Mouse (Mus musculus) limb, embryonic 13.5 days (tissue): ENCODE data around the gene Ndufaf8. TPM values are rescaled to one million over a fixed set of nuclear protein-coding genes. Genes with fewer than 3 reads are reported as not detected.
A peak's percentile ranks its signal among the peaks of the same experiment; 100 is the strongest.

Experiments
- ATAC-seq: fragments of 200-750 bp; cut with Nextera tagmentation; 2 replicates; pipeline ENCODE4 v1.8.0; 2017; ENCODE audit warnings: low read depth, moderate number of reproducible peaks, moderate TSS enrichment; ENCODE audit not compliant: low FRiP score
- H3K27ac ChIP-seq: fragments of 300-500 bp; sonication (generic); 2 replicates; pipeline ENCODE4 v1.5.1; 2015; ENCODE audit warnings: inconsistent platforms, mild to moderate bottlenecking, moderate library complexity
- H3K27me3 ChIP-seq: fragments of 300-500 bp; sonication (generic); 2 replicates; pipeline ENCODE4 v1.6.1; 2015; ENCODE audit warnings: mild to moderate bottlenecking, inconsistent platforms
- H3K36me3 ChIP-seq: fragments of 300-500 bp; sonication (generic); 2 replicates; pipeline ENCODE4 v1.6.1; 2015; ENCODE audit warnings: inconsistent platforms, mild to moderate bottlenecking, moderate library complexity
- H3K4me1 ChIP-seq: fragments of 300-500 bp; sonication (generic); 2 replicates; pipeline ENCODE4 v1.6.1; 2015; ENCODE audit warnings: inconsistent platforms
- H3K4me2 ChIP-seq: fragments of 300-500 bp; sonication (generic); replicated peaks from 2 replicates; pipeline ENCODE4 v1.6.1; 2015; ENCODE audit warnings: inconsistent platforms, mild to moderate bottlenecking, moderate library complexity
- H3K4me3 ChIP-seq: fragments of 300-500 bp; sonication (generic); 2 replicates; pipeline ENCODE4 v1.5.1; 2015; ENCODE audit warnings: moderate library complexity, mild to moderate bottlenecking, inconsistent platforms
- H3K9ac ChIP-seq: fragments of 300-500 bp; sonication (generic); 2 replicates; pipeline ENCODE4 v1.6.1; 2015; ENCODE audit warnings: mild to moderate bottlenecking, inconsistent platforms
- H3K9me3 ChIP-seq: fragments of 300-500 bp; sonication (generic); 2 replicates; pipeline ENCODE4 v1.6.1; 2016; ENCODE audit warnings: inconsistent platforms
- WGBS: fragments of 180-500 bp; shearing (Covaris S2); methylation state at CpG from one replicate; pipeline ENCODE4 v1.1.7; 2015; 5-methylcytosine and 5-hydroxymethylcytosine counted together
- microRNA-seq: library from miRNA; unstranded; fragments of <30 nt; microRNA quantifications from one replicate; pipeline ENCODE4, GENCODE M21; 2016
- polyA plus RNA-seq: library from polyadenylated mRNA; unstranded; fragments of >200 nt; fragmentation: Nextera tagmentation; extraction: Ambion mirVana; gene quantifications from 2 replicates; pipeline ENCODE4 v1.2.1, GENCODE M21; 2015

Ndufaf8 gene
- polyA plus RNA-seq, 1 experiment from 2014 or later: 76.9 TPM

DNA sequence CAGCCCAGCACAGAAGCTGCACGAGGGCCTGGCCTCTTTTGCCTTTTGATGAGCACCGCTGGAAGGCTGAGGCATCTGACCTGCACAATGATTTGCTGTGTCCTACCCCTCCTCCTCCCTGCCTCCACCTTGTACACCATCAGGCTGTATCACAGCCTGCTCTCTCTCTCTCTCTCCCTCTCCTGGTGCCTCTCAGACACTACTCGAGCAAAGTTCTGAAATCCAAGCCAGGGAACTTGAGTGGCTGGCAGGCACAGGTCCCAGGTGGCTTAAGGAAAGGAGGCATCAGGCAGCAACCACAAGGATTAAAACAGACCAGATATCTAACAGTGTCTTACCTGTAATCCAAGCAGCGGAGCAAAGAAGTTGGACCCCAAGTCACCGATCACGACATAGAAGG, 41.5 kb downstream of the Ndufaf8 start:
- ATAC-seq: no peak

DNA sequence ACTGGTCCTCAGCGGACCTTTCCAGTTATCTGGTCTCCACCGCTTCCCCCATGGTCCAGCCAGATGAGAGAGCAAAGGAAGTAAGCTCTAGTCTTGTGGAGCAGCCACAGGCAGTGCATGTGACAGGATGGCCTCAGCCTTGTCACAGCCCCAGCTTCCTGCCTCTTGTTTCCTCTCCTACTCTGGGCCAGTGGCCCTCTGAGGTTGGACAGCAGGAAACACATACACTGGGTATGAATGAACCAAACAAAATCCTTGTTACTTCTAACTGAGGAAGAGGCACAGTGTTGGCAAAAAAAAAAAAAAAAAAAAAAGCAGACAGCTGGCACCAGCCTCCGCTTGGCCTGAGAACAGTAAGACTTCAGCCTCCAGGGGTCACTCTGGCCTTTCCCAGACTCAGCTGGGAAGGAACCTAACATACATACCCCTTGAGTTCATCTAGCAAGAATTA, 43.9 kb downstream of the Ndufaf8 start:
- peaks cover 13% of the 10 kb centered on the region for H3K4me1 ChIP-seq
- no peak for ATAC-seq
- peak overlapping the region; percentile 39; the same call in 1 of the 2 replicates for H3K27ac ChIP-seq
- H3K4me2 ChIP-seq: no peak overlapping the region
- no peaks in the 10 kb centered on the region for H3K27me3 ChIP-seq
- no peak overlapping the region for H3K4me3 ChIP-seq
- no peak overlapping the region for H3K9ac ChIP-seq
- H3K36me3 ChIP-seq: peaks cover 60% of the 10 kb centered on the region
- H3K9me3 ChIP-seq: no peaks in the 10 kb centered on the region
- WGBS: 77% methylated on average over 3 of the region's 3 CpGs

More for the DNA sequence above, 41.5 kb downstream of the Ndufaf8 start:
- H3K27ac ChIP-seq: no peak overlapping the region
- peaks cover 14% of the 10 kb centered on the region for H3K4me1 ChIP-seq
- 70% methylated on average over 6 of the region's 6 CpGs for WGBS
- no peak overlapping the region for H3K9ac ChIP-seq
- H3K27me3 ChIP-seq: no peaks in the 10 kb centered on the region
- peaks cover 54% of the 10 kb centered on the region for H3K36me3 ChIP-seq
- H3K9me3 ChIP-seq: no peaks in the 10 kb centered on the region
- no peak overlapping the region for H3K4me2 ChIP-seq
- no peak overlapping the region for H3K4me3 ChIP-seq

DNA sequence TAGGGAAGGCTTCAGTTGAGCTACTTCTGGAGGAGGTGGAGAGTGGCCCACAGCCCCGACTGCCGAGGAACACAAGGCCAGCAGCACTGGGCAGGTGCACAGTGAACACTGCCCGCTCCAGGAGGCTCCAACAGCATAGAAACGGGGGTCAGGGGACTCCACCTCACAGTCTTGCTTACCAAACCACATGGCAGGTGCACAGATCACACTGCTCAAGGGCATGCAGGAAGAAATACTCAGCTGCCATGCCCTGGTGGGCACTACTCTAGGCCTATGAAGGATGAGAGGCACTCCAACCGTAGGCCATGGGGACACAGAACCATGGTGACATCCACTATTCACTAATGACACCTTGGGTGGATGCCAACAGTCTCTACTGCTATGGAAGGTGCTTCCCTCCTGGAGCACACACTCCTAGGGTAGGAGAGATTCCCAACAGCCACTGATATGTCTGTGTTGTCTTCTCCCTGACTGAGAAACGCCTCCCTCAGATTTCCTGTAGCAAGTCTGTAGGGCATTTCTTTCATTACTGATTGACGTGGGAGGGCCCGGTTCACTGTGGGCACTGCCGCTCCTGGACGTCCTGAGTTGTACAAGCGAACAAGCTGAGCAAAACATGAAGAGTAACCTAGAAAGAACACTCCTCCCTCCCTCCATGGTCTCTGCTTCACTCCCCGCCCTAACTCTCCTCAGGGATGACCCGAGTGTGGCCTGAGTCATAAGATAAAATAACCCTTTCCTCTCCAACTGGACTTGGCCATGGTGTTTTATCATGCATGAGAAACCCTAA, 45.2 kb downstream of the Ndufaf8 start:
- H3K4me2 ChIP-seq: no peak overlapping the region
- H3K9ac ChIP-seq: no peak overlapping the region
- WGBS: 80% methylated on average over 13 of the region's 13 CpGs
- H3K4me1 ChIP-seq: peaks cover 3% of the 10 kb centered on the region; the same call in 1 of the 2 replicates
- ATAC-seq: no peak
- no peaks in the 10 kb centered on the region for H3K9me3 ChIP-seq
- H3K27me3 ChIP-seq: no peaks in the 10 kb centered on the region
- no peak overlapping the region; the same call in 1 of the 2 replicates for H3K27ac ChIP-seq
- peaks cover 49% of the 10 kb centered on the region for H3K36me3 ChIP-seq
- H3K4me3 ChIP-seq: no peak overlapping the region

DNA sequence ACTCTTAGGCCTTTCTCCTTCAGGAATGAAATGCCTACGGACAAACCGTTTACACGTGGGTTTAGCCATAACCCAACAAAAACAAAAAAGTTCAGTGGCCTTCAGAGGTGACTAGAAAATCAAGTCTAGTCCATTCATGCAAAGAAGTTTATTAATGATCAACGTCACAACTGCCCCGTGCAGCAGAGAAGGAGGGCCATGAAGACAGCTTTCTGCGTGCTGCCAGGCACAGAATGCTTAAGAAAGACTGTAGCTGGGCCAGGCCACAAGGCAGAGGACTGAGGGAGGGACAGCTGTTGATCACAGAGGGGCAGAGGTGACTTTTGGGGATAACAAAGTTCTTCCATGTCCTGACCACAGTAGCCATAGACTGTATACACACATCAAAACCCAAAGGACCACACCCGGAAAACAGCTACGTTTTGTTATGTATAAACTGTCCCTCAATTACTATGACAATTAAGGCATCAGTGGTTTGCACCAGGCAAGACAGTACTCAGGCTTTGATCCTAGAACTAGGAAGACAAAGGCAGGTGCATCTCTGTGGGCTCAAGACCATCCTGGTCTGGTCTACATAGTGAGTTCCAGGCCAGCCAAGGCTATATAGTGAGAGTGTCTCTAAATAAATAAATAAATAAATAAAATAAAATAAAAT, 49.6 kb downstream of the Ndufaf8 start:
- H3K36me3 ChIP-seq: peaks cover 30% of the 10 kb centered on the region
- H3K9me3 ChIP-seq: no peaks in the 10 kb centered on the region
- ATAC-seq: no peak
- no peak overlapping the region for H3K4me2 ChIP-seq
- H3K27ac ChIP-seq: no peak overlapping the region
- no peak overlapping the region; the same call in 1 of the 2 replicates for H3K9ac ChIP-seq
- WGBS: 87% methylated on average over 8 of the region's 8 CpGs
- H3K27me3 ChIP-seq: no peaks in the 10 kb centered on the region
- H3K4me1 ChIP-seq: peaks cover 18% of the 10 kb centered on the region
- H3K4me3 ChIP-seq: no peak overlapping the region

DNA sequence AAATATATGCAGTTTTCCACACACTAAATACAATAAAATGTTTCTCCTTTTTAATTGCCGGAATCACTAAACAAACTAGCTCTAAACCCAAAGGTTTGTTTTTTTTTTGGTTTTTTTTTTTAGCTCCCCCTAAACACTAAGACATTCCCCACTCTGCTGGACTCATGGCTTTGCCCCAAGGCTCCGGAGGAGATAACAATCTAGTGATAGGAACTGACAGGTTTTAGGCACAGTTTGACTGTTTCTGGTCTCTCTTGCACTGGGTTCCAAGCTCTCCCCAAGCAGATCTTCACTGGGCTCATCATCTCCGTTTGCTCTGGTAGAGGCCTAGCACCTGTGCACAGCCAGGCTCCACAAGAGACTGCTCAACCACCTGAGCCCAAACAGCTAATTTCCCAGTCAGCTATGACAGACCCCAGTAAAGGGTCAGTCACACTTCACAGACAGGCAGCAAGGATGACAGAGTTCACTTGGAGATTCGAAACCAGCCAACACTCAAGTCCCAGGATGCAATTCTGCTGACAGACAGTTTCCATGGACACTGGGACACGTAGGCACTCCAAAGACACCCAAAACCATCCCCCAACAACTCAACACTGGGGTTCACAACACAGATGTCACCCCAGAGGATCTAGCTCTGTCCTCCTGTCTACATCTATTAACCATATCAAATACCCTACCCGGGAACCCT, 50.9 kb downstream of the Ndufaf8 start:
- ATAC-seq: no peak
- no peaks in the 10 kb centered on the region for H3K9me3 ChIP-seq
- no peaks in the 10 kb centered on the region for H3K27me3 ChIP-seq
- peaks cover 24% of the 10 kb centered on the region for H3K36me3 ChIP-seq
- peak overlapping the region; percentile 76 for H3K4me3 ChIP-seq
- peak overlapping the region; percentile 84 for H3K9ac ChIP-seq
- 50% methylated on average over 6 of the region's 6 CpGs for WGBS
- no peak overlapping the region for H3K27ac ChIP-seq
- peaks cover 15% of the 10 kb centered on the region for H3K4me1 ChIP-seq
- peak overlapping the region; percentile 77 for H3K4me2 ChIP-seq

Small RNA genes lying within 50 kb of the gene (microRNA-seq; reads per million reads assigned to microRNA genes)
- gene Gm25948: not detected

Other genes starting within 250 kb of the Ndufaf8 start
- gene Chmp6, start 185.5 kb upstream of the Ndufaf8 start, polyA plus RNA-seq: 112 TPM in 2 replicates
- 16.6 and 16.8 TPM in 2 replicates for gene Baiap2, start 156.2 kb upstream of the Ndufaf8 start, polyA plus RNA-seq
- gene Aatk, start 51.8 kb upstream of the Ndufaf8 start, polyA plus RNA-seq: 5.2 and 6.1 TPM in 2 replicates
- gene Cep131, start 12.1 kb upstream of the Ndufaf8 start, polyA plus RNA-seq: 27.3 and 29.0 TPM in 2 replicates
- gene Tepsin, start 197 bp upstream of the Ndufaf8 start, polyA plus RNA-seq: 18.1 and 18.5 TPM in 2 replicates
- gene Slc38a10, start 52.4 kb downstream of the Ndufaf8 start, polyA plus RNA-seq: 86.4 and 94.5 TPM in 2 replicates
- 12.7 and 13.8 TPM in 2 replicates for gene Bahcc1, start 134.0 kb downstream of the Ndufaf8 start, polyA plus RNA-seq
- gene Actg1, start 249.6 kb downstream of the Ndufaf8 start, polyA plus RNA-seq: 2,628 and 2,724 TPM in 2 replicates